Mouse (Mus musculus) telencephalon, adult 2 months (tissue): ENCODE results near the gene Gpld1.
"Not testable (repeated sequence)": the region's sequence is repeated elsewhere in the genome, so short reads cannot be mapped to it uniquely, and the experiment has no call there.

Experiments used
- DNase-seq: peaks from one replicate; pipeline ENCODE4 v3.0.0-alpha.2; 2011; ENCODE audit warnings: low read depth, low spot score

Gpld1 gene

DNA sequence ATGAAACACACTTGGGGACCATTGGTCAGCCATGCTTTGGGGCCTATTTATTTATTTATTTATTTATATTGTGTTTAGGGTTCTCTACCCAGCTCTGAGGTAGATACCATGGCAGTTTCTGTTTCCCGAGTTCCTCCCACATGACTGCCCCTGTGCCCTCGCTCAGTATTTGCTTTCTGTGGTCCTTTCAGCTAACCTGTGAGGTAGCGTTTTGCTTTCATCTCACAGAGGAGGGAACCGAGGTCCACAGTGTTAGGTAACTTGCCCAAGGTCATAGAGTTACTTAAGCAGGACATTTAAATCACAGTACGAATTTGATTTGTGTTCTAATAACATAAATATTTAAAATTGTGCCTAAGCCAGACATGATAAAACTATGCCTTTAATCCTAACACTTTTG, 4.2 kb downstream of the Gpld1 start:
- DNase-seq = no peak

DNA sequence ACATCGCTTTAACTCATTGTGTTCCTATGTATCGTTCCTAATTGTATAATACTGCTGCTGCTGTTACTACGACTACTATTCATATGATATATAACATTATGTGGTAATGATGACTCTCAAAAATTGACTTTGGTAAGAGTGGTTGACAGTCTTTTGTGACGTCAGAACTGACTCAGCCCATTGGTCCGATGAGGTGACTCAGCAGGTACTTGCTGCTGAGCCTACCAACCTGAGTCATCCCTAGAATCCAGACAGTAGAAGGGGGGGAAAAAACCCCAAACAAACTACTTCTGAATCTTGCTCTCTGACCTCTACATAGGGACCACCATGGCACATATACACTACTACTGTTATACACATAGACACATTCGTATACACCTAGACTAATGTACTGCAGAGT, 5.9 kb downstream of the Gpld1 start:
- no peak for DNase-seq

DNA sequence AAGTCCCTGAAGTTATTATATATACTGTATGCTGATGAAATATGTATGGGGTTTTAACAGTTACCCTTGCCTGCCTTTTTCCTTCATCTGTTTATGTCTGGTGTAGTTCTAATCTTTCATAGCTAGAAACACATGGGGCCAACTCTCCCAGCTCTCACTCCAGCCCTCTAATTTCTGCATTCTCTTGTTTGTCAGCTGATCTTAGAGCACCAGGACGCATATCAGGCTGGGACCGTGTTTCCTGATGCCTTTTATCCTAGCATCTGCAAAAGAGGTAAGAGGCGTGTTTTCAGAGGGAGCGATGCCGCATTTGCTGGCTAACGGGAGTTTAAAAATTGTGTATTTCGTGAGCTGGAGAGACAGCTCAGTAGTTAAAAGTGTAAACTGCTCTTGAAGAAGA, 9.7 kb downstream of the Gpld1 start:
- no peak for DNase-seq

DNA sequence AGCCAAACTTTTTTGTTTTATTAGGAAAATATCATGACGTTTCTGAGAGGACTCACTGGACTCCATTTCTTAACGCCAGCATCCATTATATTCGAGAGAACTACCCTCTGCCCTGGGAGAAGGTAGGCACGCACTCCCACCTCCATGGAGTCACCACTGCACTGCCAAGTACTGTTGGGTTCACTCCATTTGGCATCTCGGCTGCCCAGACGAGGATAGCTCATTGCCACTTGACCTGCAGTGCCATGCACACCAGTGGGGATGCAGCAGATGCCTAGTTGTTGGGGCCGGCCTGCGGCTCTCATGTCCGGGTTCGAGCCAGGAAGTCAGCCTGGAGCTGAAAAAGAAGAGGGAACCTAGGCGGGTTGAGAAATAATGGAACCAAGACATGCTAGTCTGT, 12.1 kb downstream of the Gpld1 start:
- DNase-seq = no peak

DNA sequence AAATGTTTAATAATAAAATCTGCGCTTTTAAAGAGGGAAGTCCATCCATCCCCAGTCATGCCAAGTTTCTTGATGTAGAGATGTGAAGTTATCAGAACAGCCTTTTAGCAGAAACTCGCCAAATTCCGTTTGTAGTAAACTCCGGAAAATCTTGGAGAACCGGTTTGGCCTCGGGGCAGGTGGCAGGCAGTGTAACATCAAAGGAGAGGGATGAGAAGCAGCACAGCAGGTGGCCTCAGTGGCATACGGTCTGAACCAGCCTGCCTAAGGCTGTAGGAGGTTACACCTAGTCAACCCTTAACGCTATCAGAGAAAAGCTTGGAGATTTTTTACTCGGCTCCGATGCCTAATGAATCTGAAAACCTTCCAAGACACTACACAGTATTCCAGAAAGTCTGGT, 12.5 kb downstream of the Gpld1 start:
- DNase-seq = no peak

DNA sequence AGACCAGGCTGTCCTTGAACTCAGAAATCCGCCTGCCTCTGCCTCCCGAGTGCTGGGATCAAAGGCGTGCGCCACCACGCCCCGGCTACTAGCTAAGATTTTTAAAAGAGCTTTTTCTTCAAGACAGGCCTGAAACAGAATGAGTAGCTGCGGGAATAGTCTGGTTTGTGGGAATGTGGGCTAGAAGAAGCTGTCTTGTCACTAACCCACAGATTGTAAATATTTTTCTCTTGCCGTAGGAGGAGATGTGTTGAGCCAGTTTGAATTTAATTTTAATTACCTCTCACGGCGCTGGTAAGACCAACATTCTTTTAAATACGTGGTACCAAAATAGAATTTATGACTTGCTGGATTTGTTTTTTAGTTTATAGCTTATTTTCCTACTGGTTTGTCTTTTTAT, 15.7 kb downstream of the Gpld1 start:
- no peak for DNase-seq

DNA sequence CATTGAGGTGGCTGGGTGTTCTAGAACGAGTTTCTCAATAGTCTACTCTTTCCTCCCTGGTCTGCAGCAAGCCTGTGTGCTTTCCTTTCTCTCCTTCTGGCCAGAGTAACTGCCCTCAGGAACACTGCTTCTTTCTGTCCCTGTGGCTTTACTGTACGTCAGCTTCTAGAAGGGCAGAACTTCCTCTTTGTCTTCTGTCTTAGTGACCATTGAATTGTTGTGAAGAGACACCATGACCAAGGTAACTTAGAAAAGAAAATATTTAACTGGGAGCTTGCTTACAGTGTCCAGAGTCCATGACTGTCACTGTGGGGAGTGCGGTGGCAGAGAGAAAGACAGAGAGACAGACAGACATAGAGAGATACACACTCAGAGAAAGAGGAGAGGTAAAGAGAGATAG, 17.1 kb downstream of the Gpld1 start:
- DNase-seq = no peak

DNA sequence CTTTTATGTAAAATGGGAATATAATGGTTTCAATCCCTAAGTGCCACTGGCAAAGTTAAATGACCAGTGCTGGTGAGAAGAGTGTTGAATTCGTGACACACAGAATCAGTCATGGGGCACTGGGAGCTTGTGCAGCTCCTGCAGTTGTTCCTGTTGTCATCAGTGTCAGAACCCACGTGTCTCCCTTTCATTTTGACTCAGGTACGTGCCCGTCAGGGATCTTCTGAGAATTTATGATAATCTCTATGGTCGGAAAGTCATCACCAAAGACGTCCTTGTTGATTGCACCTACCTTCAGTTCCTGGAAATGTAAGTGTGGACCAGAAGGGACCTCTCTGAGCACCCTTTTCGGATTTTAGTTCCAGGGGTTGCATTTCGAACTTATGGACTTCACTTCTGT, 19.2 kb downstream of the Gpld1 start:
- no peak for DNase-seq

DNA sequence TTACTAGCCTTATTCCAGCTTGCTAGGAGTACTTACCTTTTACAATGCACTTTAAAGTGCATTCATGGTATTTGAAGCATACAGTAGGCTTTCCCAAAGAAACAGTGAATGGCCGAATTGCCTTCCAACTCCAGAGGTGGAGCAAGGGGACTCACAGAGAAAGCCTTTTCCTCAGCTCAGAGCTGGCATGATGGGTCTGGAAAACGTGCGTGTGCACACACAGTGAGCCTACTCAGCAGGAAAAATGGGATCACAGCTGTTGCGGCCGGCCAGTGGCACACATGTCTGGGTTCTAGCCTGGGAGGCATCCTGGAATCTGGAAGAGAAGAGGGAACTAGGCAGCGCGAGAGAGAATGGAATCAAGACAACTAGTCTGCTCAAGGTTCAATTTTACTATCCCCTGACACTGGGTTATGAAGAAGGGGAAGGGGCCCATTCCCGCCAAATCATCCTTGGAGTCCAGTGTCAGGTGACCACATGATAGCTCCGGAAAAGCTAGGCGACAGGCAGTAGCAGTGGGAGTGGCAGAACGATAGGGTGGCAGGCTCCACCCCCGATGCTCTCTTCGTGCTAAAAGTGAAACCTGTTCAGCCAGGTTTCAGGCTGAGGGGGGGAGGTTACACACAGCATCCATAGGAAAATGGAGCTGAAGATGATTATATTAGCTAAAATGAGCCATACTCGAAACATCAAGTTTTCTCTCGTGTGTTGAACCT, 22.3 kb downstream of the Gpld1 start:
- no peak for DNase-seq

DNA sequence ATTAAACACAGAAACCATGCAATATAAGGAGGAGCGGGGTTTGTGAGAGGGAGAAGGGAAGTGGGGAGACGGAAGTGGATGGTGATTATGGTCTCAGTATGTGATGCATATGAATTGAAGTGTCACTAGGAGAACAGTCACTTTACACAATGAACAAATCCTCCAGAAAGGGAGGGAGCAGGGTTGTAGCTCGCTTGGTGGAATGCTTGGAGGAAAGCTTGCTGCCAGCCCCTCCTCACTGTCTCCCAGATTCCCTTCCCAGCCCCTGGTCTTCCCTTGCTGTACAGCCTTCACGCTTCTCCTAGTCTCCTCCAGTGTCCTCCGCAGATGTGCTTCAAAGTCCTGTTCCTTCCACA, 22.9 kb downstream of the Gpld1 start:
- no peak for DNase-seq

DNA sequence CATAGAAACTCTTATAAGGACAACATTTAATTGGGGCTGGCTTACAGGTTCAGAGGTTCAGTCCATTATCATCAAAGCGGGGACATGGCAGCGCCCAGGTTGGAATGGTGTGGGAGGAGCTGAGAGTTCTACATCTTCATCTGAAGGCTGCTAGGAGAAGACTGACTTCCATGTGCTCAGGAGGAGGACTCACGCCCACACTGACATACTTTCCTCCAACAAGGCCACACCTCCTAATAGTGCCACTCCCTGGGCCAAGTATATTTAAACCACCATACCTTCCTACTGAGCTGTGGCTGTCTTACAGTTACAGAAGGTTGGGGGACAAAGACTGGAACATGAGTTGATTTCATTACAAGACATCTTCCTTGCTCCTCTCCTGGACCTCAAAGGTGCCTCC, 28.8 kb downstream of the Gpld1 start:
- DNase-seq = not testable (repeated sequence)

DNA sequence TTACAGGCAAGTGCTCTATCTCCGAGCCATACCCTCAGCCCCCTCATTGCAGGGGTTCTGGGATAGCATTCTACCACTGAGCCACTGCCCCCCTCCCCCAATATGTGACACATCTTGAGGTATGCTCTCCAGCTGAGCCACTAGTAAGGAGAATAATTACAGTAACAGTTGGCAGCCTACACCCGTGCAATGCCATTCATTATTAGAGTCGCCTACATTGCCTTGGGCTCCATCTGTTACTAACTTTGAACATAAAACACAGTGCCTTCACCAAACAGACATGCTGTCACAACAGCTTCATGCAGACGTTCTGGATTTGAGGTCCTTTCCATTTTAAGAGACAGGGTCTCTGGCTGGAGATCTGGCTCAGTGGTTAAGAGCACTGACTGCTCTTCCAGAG, 33.4 kb downstream of the Gpld1 start:
- peak; percentile 33 for DNase-seq

DNA sequence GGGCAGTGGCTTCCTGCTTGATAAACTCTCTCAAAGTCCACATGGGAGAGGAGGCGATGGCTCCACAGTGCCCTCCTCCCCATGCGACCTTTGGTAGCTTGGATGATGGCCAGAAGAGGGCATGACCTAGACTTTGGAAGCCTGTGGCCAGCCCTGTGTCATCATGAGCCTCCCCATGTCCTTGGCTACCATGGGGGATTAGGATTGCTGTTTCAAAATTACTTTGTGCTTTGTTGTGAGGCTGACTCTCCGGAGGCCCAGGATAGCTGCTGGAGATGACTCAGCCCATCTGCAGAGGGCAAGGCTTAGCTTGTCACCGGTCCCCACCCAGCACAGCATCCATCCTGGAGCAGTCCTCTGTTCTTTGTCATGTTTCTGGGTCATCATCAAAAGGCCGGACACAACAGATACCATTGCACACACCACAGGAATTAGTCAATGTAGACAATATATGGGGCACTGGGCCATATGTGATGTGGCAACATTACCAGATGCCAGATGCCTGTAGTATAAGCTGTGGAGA, 34.9 kb downstream of the Gpld1 start:
- DNase-seq = no peak

DNA sequence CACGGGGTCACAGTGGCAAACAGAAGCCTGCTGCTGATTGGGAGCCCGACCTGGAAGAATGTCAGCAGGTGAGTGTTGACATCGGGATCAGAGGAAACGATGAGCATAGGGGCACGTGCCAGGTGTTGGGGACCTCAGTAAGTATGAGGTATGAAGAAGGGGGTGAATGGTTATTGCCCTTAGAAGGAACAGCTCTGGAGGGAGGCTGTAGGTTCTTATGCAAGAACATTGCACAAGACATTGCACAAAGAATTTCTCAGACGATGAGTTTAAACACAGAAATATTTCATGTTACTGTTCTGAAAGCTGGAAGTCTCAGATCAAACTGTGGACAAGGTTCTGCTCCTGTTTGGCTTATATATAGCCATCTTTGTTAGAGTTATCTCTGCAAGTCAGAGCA, 38.1 kb downstream of the Gpld1 start:
- no peak for DNase-seq

DNA sequence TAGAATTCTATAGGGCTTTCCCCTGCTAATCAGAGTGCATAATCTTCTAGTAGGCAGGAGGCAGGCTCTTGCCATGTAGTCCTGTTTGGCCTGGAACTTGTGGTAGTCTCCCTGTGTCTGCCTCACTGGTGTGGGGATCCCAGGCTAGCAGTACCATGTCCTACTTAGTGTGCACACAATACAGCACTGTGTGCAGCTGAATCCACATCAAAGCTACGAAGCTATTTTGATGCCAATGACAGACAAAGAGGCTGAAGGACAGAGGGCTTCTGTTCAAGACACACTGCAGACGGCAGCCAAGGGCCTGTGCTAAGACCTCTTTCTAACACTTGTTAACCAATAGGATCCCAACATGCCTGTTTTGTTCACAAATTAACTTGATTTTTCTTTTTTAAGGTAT, 42.5 kb downstream of the Gpld1 start:
- peak; percentile 78 for DNase-seq

DNA sequence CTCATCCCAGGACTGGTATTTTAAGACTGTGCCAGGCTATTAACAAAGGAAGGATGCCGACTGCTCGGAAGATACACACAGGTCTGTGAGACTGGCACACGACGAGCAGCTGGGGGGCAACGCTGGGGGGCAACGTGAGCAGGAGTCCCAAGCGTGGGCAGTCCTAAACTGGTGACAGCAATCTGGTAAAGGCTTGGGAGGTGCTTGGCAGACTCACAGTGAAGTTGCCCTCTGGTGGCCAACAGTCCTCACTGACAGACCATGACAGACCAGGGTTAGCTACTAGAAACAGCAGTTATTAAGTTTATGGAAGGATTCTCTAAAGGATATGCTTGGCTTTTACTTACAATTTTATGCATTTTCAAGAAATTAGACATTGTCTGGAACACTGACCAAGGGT, 45.4 kb downstream of the Gpld1 start:
- DNase-seq = no peak

DNA sequence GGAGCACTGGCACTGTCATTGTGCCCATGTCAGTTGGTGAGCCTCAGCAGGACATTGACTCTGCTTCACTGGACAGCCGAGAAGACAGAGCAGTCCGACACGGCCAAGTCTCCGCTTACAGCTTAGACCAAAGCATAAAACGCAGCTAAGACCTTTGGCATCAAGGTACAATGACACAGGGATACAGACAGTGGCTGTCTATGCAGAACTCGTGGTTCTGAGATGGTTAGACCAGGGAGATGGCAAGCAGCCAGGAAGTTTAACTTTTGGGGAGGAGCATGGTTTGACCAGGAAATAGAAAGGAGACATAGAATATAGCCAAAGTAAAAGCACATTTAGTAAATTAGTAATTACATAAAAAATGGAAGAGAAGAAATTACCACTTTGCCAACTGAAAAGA, 46.1 kb downstream of the Gpld1 start:
- DNase-seq = no peak

DNA sequence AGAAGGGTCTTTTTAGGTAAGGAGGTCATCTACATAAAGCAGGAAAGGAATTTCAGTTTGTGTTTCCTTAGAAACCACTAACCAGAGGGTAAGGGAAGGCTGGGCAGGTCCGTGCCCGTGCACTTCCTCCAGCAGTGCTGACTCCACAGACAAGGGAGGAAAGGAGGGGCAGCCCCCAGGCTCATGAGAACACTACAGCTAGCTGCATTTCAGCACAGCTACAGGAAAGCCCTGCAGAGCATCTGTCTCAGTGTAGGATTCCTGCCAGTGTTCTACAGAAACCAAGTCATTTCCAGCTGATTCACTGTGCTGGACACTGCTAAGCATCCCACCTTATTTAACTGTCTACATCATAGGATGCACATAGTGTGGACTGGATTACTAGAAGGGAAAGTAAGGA, 50.2 kb downstream of the Gpld1 start:
- DNase-seq = no peak

DNA sequence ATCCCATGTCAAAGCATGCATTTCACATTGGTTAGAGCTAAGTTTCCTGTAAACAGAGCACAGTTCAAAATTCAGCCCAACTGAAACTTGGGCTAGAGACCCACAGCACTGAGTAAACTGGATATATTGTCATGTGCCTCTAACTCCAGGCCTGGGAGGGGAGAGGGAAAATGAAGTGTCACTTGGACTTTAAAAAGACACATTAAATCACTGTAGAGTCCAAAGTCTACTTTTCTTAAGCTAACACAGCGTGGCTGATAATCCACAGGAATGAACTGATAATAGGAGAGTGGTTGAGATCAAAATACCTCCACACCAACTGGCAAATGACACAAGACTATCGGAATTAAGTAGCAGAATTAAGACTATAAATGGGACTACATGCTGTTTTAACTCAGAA, 56.6 kb downstream of the Gpld1 start:
- no peak for DNase-seq

DNA sequence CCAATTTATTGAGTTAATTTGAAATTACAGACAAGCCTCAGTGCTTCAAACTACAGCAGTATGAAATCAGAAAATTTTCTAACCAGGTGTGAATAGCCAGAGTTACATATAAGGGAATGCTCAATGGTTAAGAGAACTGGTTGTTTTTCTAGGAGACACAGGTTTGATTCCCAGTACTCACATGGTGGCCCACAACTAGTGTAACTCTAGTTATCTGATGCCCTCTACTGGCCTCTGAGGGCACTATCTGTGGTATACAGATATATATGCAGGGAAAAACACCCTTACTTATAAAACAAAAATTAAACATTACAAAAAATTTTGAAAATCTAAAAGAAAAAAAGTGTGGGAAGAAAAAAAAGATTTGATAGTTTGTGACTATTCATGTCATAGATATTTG, 60.0 kb downstream of the Gpld1 start:
- DNase-seq = no peak

DNA sequence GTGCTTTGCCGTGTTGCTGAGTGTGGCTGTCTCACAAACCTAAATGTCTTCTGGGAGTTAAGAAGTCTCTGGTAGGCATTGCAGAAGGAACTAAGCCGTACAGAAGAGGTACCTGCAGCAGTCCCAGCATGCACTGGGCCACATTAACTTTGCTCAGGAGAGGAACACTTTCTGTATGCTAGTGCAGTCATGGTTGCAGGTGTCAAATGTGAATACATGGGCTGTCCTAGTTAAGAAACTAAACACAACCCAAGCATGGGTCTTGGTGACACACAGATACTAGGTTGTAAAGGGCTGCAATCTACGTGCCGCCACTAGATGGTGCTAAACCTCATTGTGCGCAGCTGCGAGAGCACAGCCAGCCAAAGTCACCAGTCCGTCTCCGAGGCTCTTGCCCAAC, 64.2 kb downstream of the Gpld1 start:
- DNase-seq = no peak

DNA sequence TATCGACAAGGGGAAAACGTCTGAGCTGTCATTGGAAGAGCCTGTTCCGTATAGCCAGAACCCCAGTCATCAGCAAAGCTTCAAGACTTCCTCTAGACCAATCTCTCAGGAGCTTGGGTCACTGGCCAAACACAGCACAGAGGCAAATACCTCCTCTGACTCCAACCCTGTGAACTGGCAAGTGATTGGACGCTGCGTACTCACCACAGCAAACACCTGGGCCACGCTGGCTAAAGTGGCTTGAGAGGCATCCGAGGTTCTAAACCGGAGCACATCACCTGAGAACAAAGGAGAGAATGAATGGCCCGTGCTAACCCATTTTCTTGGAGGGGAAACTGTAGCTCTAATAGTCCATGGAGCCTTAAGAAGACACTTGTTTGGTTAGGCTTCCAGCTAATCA, 75.4 kb downstream of the Gpld1 start:
- no peak for DNase-seq

DNA sequence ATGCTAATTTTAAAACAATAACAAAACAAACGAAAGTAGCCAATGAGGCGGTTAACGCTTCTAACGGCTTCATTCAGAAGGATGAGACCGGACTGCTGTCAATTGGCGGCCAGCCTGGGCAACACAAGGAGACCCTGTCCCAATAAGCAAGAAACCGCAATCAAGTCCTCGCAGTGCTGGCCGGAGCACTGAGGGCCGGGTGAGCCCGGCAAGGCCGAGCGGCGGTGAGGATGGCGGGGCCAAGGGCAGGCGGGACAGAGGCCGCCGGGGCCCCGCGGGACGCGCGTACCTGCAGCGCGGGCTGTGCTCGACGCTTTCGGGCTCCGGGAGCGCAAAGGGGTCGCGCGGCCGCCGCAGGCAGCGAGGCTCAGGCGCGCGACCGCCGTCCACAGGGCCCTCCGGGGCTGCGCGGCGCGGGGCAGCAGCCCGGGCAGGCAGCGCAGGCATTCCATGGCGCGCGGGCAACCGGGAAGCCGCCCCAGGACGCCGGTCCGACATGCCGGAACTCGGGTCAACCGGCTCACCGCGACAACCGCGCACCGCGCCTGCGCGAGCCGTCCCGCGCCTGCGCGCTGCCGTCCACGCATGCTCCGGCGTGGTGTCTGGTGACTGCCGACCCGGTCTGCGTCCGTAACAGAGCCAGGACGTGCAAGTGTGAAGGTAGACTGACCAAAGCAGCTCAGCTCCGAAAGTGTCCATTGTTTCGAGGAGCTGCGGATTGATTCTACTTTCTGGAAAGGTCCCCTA, 77.0 kb downstream of the Gpld1 start, which contains the start of gene Mrs2:
Gene Mrs2 (minus strand): TSS at position 587 of the 747 bp plus-strand sequence.
- peak; percentile 70 for DNase-seq
